In genomic region chr7:79577096-79577874, GRCm38 (mm10) we compare ENCODE assay signal across 7 mouse cellular contexts. TPM values are rescaled to one million over a fixed set of nuclear protein-coding genes. Genes with fewer than 3 reads are reported as not detected.
DNase-seq lines count a peak whose midpoint lies in the region; ATAC-seq lines count a peak whose summit lies in the region.

No protein-coding gene starts in this region.

- no peak overlapping the region for H3K4me3 ChIP-seq in neural tube, embryonic 11.5 days (ENCODE audit: low read depth, low read length)
- H3K4me3 ChIP-seq in forebrain, embryonic 16.5 days (replicated peaks; ENCODE audit: low read length): no peak overlapping the region

- intact Hi-C loops in left cerebral cortex, postnatal 4 days (cut with DNase I): no loop called here

- no peaks in the 10 kb centered on the region for H3K36me3 ChIP-seq in neural tube, embryonic 11.5 days (ENCODE audit: control insufficient read depth, insufficient read depth, low read length)
- H3K36me3 ChIP-seq in forebrain, embryonic 16.5 days (ENCODE audit: control insufficient read depth, insufficient read depth): no peaks in the 10 kb centered on the region

- no peak overlapping the region for H3K9ac ChIP-seq in neural tube, embryonic 11.5 days (ENCODE audit: low read length)
- H3K9ac ChIP-seq in forebrain, embryonic 16.5 days (replicated peaks; ENCODE audit: low read depth, low read length): peak overlapping the region; percentile 47

- no peaks in the 10 kb centered on the region for H3K9me3 ChIP-seq in neural tube, embryonic 11.5 days (ENCODE audit: control insufficient read depth, low read length)
- H3K9me3 ChIP-seq in forebrain, embryonic 16.5 days (ENCODE audit: control insufficient read depth, low read length): no peaks in the 10 kb centered on the region

- peak overlapping the region; percentile 44 for H3K4me2 ChIP-seq in neural tube, embryonic 11.5 days (ENCODE audit: low read depth)
- peak overlapping the region; percentile 56 for H3K4me2 ChIP-seq in forebrain, embryonic 16.5 days (ENCODE audit: low read length)

- WGBS in neural tube, embryonic 11.5 days: 7% methylated on average over 12 of the region's 12 CpGs
- WGBS in forebrain, embryonic 16.5 days: 3% methylated on average over 12 of the region's 12 CpGs

- H3K27ac ChIP-seq in neural tube, embryonic 11.5 days (ENCODE audit: low read depth, low read length): peak overlapping the region; percentile 87
- peak overlapping the region; percentile 97 for H3K27ac ChIP-seq in forebrain, embryonic 16.5 days (ENCODE audit: low read length)

- H3K4me1 ChIP-seq in neural tube, embryonic 11.5 days (ENCODE audit: control insufficient read depth, insufficient read depth, low read length): peaks cover 19% of the 10 kb centered on the region
- peaks cover 52% of the 10 kb centered on the region for H3K4me1 ChIP-seq in forebrain, embryonic 16.5 days (replicated peaks; ENCODE audit: control insufficient read depth, insufficient read depth, low read length)

- peak; percentile 46 for ATAC-seq in neural tube, embryonic 11.5 days (ENCODE audit: insufficient read depth, low FRiP score, low TSS enrichment)
- peak; percentile 89 for ATAC-seq in forebrain, embryonic 16.5 days
- no peak for ATAC-seq in megakaryocyte, adult 5-6 weeks (ENCODE audit: poor library complexity, severe bottlenecking)

- no peaks in the 10 kb centered on the region; the same call in 1 of the 2 replicates for H3K27me3 ChIP-seq in neural tube, embryonic 11.5 days (ENCODE audit: control insufficient read depth, insufficient read depth, low read length)
- no peaks in the 10 kb centered on the region for H3K27me3 ChIP-seq in forebrain, embryonic 16.5 days (replicated peaks; ENCODE audit: control insufficient read depth, insufficient read depth, low read length)

- peak; percentile 64 for DNase-seq in neural tube, embryonic 11.5 days (ENCODE audit: low spot score)
- no peak for DNase-seq in neural tube, embryonic 10.5 days (ENCODE audit: extremely low spot score, low spot score)
- peak; percentile 85 for DNase-seq in left cerebral cortex, postnatal 4 days
- DNase-seq in right cerebral cortex, postnatal 25 days: peak; percentile 64
- no peak for DNase-seq in testis, postnatal 10 days (ENCODE audit: low spot score)

RNA-seq across cellular contexts. Expression of gene Rhcg, which starts 40.2 kb away (rescaled TPM):
- 0.97 and 1.8 TPM in 2 replicates for polyA plus RNA-seq in neural tube, embryonic 11.5 days (2014; fragmentation: Nextera tagmentation; extraction: Ambion mirVana)
- polyA plus RNA-seq in forebrain, embryonic 16.5 days (2015; fragmentation: Nextera tagmentation; extraction: Ambion mirVana): 2.5 and 5.1 TPM in 2 replicates
- total RNA-seq in left cerebral cortex, postnatal 4 days (2021): 1 to 10 TPM; 2.4 to 3.7 TPM
- total RNA-seq in megakaryocyte, adult 5-6 weeks (2015): 0.18 and 1.0 TPM in 2 replicates
- 0.77 TPM in 1 of 2 replicates, not detected in the other for total RNA-seq in megakaryocyte, adult 5-6 weeks (2017)

Comparison
In these comparisons a context has a peak if more than half of its experiments do, and no peak if none do; other contexts are left out.
1. DNase-seq: peak in neural tube, embryonic 11.5 days (single experiment), left cerebral cortex, postnatal 4 days (single experiment) and right cerebral cortex, postnatal 25 days (single experiment); none in neural tube, embryonic 10.5 days (single experiment) and testis, postnatal 10 days (single experiment).